Mouse (Mus musculus) cerebral cortex, adult 2 months (tissue): ENCODE results near the gene Frk.

Experiments
- WGBS: fragments of 180-500 bp; shearing (Covaris S2); methylation state at CpG from one replicate; pipeline ENCODE4 v1.1.7; 2018; 5-methylcytosine and 5-hydroxymethylcytosine counted together

Frk gene

GRCm38 (mm10) chr10:34483297-34484013, at the start of gene Frk:
Gene Frk (plus strand): TSS chr10:34483399.
- 53% methylated on average over 11 of the region's 11 CpGs for WGBS

GRCm38 (mm10) chr10:34434191-34434590, 49.0 kb upstream of the Frk start:
- 98% methylated on average over 6 of the region's 14 CpGs for WGBS

GRCm38 (mm10) chr10:34449469-34449868, 33.7 kb upstream of the Frk start:
- 47% methylated on average over 1 of the region's 1 CpGs for WGBS

GRCm38 (mm10) chr10:34461451-34461850, 21.7 kb upstream of the Frk start:
- WGBS, result 20% methylated on average over 4 of the region's 4 CpGs

GRCm38 (mm10) chr10:34464321-34464720, 18.9 kb upstream of the Frk start:
- WGBS, result 90% methylated on average over 4 of the region's 4 CpGs

- 56% methylated on average over 2 of the region's 2 CpGs for WGBS
These were observed 14.2 kb upstream of the Frk start for GRCm38 (mm10) chr10:34469037-34469436.

- WGBS, result 82% methylated on average over 4 of the region's 4 CpGs
These were observed 3.2 kb upstream of the Frk start for GRCm38 (mm10) chr10:34479942-34480455.

GRCm38 (mm10) chr10:34484014-34484411, 814 bp downstream of the Frk start:
- 83% methylated on average over 14 of the region's 14 CpGs for WGBS

- 71% methylated on average over 4 of the region's 4 CpGs for WGBS
These were observed 1.9 kb downstream of the Frk start for GRCm38 (mm10) chr10:34485079-34485478.

- 81% methylated on average over 2 of the region's 2 CpGs for WGBS
These were observed 24.6 kb downstream of the Frk start for GRCm38 (mm10) chr10:34507807-34508206.

- WGBS, result 77% methylated on average over 1 of the region's 1 CpGs
These were observed 25.4 kb downstream of the Frk start for GRCm38 (mm10) chr10:34508593-34508992.

GRCm38 (mm10) chr10:34509256-34509655, 26.1 kb downstream of the Frk start:
- 96% methylated on average over 2 of the region's 2 CpGs for WGBS

- WGBS, result 75% methylated on average over 3 of the region's 3 CpGs
These were observed 28.0 kb downstream of the Frk start for GRCm38 (mm10) chr10:34511192-34511591.

- 33% methylated on average over 4 of the region's 4 CpGs for WGBS
These were observed 29.4 kb downstream of the Frk start for GRCm38 (mm10) chr10:34512551-34512950.

- 82% methylated on average over 1 of the region's 1 CpGs for WGBS
These were observed 42.4 kb downstream of the Frk start for GRCm38 (mm10) chr10:34525598-34525997.

- WGBS, result 46% methylated on average over 1 of the region's 1 CpGs
These were observed 48.6 kb downstream of the Frk start for GRCm38 (mm10) chr10:34531766-34532165.

- WGBS, result 65% methylated on average over 1 of the region's 1 CpGs
These were observed 49.3 kb downstream of the Frk start for GRCm38 (mm10) chr10:34532507-34532906.

GRCm38 (mm10) chr10:34540687-34541086, 57.5 kb downstream of the Frk start:
- 85% methylated on average over 2 of the region's 2 CpGs for WGBS

- 88% methylated on average over 3 of the region's 3 CpGs for WGBS
These were observed 58.7 kb downstream of the Frk start for GRCm38 (mm10) chr10:34541717-34542490.

GRCm38 (mm10) chr10:34550612-34551011, 67.4 kb downstream of the Frk start:
- WGBS, result 89% methylated on average over 5 of the region's 5 CpGs

GRCm38 (mm10) chr10:34551636-34552035, 68.4 kb downstream of the Frk start:
- 78% methylated on average over 5 of the region's 5 CpGs for WGBS

- WGBS, result 93% methylated on average over 1 of the region's 1 CpGs
These were observed 80.4 kb downstream of the Frk start for GRCm38 (mm10) chr10:34563518-34564176.
